Mouse (Mus musculus): Measurements from ENCODE around the gene Nup160.

The Nup160 gene

DNA sequence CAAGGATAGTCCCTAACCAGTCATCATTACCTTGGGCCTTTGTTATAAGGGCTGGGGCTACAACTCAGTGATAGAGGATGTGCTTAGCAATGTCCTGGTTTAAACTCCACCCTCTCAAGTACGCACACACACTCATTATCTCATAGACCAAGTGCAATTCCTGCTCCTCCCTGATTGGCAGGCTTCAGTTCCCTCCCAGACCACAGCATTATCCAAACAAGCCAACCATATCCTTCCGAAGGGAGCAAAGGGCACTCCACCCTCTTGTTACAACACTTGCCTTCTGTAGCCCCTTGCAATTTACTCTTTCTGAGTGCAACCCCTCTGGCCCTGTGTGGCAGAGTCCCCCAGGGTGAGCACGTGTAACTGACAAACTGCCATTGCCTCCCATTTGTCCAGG lies 15.6 kb upstream of the Nup160 start:
- no peak for DNase-seq (ENCODE audit: low spot score in 2 of 2)

- DNase-seq (ENCODE audit: low spot score in 2 of 2), result no peak
Observed at GRCm38 (mm10) chr2:90666591-90667387, 10.2 kb upstream of the Nup160 start.

- no peak for DNase-seq (ENCODE audit: low spot score in 2 of 2)
Observed at GRCm38 (mm10) chr2:90667388-90668265, 9.4 kb upstream of the Nup160 start.

DNA sequence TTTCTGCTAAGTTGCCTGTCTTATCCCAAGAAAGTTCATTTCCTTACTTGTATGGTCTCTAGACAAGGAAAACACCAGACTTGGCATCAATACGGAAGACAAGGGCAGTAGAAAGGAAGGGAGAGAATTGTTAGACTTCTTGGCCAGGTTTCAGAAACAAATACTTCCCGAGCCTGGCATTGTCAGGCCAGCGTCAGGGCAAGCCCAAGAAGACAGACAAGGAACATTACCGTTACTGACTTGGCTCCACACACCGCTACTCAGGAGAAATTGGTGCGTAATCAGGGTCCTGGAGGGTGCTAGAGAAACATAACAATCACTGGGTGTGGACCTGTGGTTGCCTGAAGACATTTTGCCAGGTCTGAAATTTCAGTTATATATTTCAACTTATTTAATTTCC lies 6.7 kb upstream of the Nup160 start:
- DNase-seq (ENCODE audit: low spot score in 2 of 2), result no peak

DNA sequence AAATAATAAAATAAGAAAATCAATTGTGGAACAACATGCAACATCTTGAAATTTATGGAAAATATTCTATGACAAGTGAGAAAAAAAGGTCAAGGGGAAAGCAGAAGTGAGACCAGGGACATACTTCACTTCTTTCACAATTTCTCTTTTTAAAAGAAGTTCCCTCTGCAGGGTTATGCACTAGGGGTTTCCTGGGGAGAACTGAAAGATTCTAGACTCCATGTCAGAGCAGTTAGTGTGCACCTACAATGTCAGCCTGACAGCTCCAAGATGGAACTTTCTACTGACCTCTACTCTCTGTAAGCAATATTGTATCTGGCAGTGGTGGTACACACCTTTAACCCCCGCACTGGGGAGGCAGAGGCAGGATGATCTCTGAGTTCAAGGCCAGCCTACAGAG lies 3.7 kb upstream of the Nup160 start:
- DNase-seq (ENCODE audit: low spot score in 2 of 2), result no peak

DNA sequence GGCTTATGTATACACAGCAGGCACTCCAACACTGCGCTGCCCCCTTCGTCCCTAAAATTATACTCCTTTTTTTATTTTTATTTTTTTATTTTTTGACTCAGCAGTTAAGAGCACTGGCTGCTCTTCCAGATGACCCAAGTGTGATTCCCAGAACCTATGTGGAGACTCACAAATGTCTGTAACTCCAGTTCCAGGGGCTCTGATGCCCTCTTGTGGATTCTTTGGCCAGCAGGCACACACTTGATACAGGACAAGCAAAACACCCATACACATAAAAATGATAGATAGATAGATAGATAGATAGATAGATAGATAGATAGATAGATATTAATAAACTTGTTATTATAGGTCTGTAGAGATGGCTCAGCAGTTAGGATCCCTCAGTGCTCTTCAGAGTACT lies 2.5 kb upstream of the Nup160 start:
- no peak for DNase-seq (ENCODE audit: low spot score in 2 of 2)

GRCm38 (mm10) chr2:90675488-90675887 lies 1.5 kb upstream of the Nup160 start:
- no peak for DNase-seq (ENCODE audit: low spot score in 2 of 2)

DNA sequence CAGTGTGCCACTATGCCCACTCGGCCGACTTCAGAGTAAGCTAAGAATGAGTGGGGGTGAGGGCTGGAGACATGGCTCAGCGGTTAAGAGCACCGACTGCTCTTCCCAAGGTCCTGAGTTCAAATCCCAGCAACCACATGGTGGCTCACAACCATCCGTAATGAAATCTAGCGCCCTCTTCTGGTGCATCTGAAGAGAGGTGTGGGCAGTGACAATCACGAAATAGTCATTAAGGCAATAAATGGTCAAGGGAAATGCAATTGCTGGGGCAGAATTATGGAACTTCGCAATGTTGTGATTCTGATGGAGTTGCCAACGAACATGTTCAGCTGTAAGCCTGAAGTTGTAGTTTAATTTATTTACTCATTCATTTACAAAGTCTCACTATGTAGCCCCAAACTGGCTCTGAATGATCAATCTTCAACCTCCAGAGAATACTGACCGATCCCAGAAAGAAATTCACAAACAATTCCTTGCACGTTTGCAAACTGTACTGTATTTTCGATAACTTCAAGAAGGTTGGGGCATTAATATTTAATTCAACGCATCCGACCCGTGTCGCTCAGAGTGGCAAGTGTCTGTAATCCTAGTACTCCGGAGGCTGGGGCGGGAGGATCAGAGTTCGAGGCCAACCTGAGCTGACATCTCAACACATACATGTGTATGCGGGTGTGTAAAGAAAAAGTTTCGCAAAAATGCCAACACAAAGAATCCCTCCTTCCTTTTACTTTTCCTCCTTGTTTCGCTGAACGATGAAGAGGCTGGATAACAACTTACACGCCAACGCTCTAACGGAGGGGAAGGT lies 1.4 kb downstream of the Nup160 start:
- DNase-seq (ENCODE audit: low spot score in 2 of 2), result no peak

GRCm38 (mm10) chr2:90679061-90679810 lies 2.2 kb downstream of the Nup160 start:
- DNase-seq (ENCODE audit: low spot score in 2 of 2), result peak; percentile 86 to 95

- no peak for DNase-seq (ENCODE audit: low spot score in 2 of 2)
Observed at GRCm38 (mm10) chr2:90700943-90701342, 23.9 kb downstream of the Nup160 start.

GRCm38 (mm10) chr2:90708548-90708947 lies 31.5 kb downstream of the Nup160 start:
- no peak for DNase-seq (ENCODE audit: low spot score in 2 of 2)

DNA sequence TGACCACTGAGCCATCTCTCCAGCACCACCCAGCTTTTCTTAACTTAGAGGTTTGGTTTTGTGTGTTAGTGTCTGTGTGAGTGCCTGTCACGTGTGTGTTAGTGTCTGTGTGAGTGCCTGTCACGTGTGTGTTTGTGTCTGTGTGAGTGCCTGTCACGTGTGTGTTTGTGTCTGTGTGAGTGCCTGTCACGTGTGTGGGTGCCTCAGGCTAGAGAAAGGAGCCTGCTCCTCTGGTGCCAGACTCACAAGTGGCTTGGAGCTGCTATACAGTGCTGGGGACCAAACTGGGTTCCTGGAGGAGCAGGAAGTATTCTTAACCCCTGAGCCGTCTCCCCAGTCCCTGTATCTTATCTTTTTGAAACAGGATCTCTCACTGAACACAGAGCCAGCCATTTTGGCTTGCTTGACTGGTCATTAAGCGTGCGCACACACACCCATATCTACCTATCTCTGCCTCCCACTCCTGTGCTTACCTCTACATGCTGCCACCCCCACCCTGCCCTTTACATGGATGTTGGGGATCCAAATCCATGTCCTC lies 38.6 kb downstream of the Nup160 start:
- no peak for DNase-seq (ENCODE audit: low spot score in 2 of 2)

- no peak for DNase-seq (ENCODE audit: low spot score in 2 of 2)
Observed at GRCm38 (mm10) chr2:90717366-90717765, 40.4 kb downstream of the Nup160 start.

GRCm38 (mm10) chr2:90717948-90718347 lies 40.9 kb downstream of the Nup160 start:
- no peak for DNase-seq (ENCODE audit: low spot score in 2 of 2)

DNA sequence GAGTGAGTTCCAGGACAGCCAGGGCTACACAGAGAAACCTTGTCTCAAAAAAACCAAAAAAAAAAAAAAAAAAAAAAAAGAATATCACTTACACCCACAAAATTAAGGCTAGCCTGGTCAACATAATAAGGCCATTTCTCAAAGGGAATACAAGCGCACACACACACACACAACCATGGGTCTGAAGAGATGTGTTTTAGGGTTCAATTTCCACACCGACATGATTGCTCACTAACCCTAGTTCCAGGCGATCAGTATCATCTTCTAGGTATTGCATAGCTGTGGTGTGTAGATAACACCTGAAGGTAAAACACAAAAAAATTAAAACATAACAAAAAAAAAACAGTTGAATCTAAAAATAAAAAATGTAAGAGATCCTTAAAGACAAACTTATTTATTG lies 49.8 kb downstream of the Nup160 start:
- no peak for DNase-seq (ENCODE audit: low spot score in 2 of 2)

- no peak for DNase-seq (ENCODE audit: low spot score in 2 of 2)
Observed at GRCm38 (mm10) chr2:90735326-90735725, 58.3 kb downstream of the Nup160 start.

DNA sequence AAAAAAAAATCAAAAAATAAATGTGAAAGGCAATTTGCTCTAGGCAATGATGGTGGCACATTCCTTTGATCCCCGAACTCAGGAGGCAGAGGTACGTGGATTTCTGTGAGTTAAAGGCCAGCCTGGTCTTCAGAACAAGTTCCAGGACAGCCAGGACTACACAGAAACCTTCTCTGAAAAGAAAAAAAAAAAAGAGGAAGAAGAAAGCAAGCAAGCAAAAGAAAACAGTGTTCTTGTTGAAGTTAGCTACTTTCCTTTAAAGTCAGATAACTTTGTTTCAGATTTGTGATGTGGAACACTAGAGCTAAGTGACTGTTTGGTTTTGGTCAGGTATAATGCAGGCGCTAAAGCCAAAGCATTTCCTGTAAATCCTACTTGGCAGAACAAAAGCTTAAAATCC lies 61.8 kb downstream of the Nup160 start:
- DNase-seq (ENCODE audit: low spot score in 2 of 2), result no peak

- DNase-seq (ENCODE audit: low spot score in 2 of 2), result no peak
Observed at GRCm38 (mm10) chr2:90739327-90739726, 62.3 kb downstream of the Nup160 start.

DNA sequence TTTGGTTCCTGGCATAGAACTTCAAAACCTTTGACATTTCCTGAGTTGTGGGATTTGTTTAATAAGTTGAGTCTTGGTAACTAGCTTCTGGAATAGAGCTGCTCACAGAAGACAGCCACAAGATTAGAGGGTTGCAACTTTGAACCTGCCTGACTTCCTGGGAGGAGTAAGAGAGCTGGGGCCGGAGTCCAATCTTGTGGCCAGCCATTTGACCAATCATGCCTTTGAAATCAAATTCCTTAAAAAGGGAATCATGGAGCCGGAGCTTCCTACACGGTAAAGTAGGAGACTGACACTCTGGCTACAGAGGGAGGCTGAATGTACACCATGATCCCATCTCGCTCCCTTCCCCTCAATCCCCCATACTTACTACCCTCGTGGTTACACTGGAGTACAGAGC lies 62.9 kb downstream of the Nup160 start:
- DNase-seq (ENCODE audit: low spot score in 2 of 2), result no peak

- no peak for DNase-seq (ENCODE audit: low spot score in 2 of 2)
Observed at GRCm38 (mm10) chr2:90744285-90745052, 67.5 kb downstream of the Nup160 start.

Measured in urinary bladder, adult 18-20 months (tissue).